Mouse (Mus musculus) c-Kit-positive CD71-negative TER-119-negative erythroid progenitor cells, embryonic 14.5 days (primary cell): Measurements from ENCODE around the gene Krt28.

Experiments used
- DNase-seq: peaks from one replicate; pipeline ENCODE4 v3.0.0-alpha.2; 2013; ENCODE audit warnings: low read depth

Krt28 gene

GRCm38 (mm10) chr11:99366791-99367190, 7.9 kb downstream of the Krt28 start:
- DNase-seq, result no peak

GRCm38 (mm10) chr11:99364412-99364811, 10.3 kb downstream of the Krt28 start:
- no peak for DNase-seq

GRCm38 (mm10) chr11:99361423-99361822, 13.3 kb downstream of the Krt28 start:
- no peak for DNase-seq

GRCm38 (mm10) chr11:99351004-99351403, 23.7 kb downstream of the Krt28 start, which contains the start of gene Krt27:
Gene Krt27 (minus strand): TSS chr11:99351104.
- DNase-seq, result no peak

GRCm38 (mm10) chr11:99339299-99339847, 35.3 kb downstream of the Krt28 start:
- no peak for DNase-seq

GRCm38 (mm10) chr11:99337866-99338265, 36.8 kb downstream of the Krt28 start, which contains the start of gene Krt26:
Gene Krt26 (minus strand): TSS chr11:99337966.
- no peak for DNase-seq

GRCm38 (mm10) chr11:99333426-99333825, 41.3 kb downstream of the Krt28 start:
- DNase-seq, result no peak

GRCm38 (mm10) chr11:99329655-99330054, 45.0 kb downstream of the Krt28 start:
- DNase-seq, result no peak

- no peak for DNase-seq
These were observed 51.9 kb downstream of the Krt28 start, which contains the start of gene Krt25 for GRCm38 (mm10) chr11:99322851-99323250. Gene Krt25 (minus strand): TSS chr11:99322951.

GRCm38 (mm10) chr11:99321094-99321493, 53.6 kb downstream of the Krt28 start:
- no peak for DNase-seq

- DNase-seq, result no peak
These were observed 55.6 kb downstream of the Krt28 start for GRCm38 (mm10) chr11:99319127-99319526.

GRCm38 (mm10) chr11:99316543-99316942, 58.2 kb downstream of the Krt28 start:
- no peak for DNase-seq
